Mouse (Mus musculus) spleen, postnatal 14 days (tissue): ENCODE measurements at regions not wholly inside any gene's neighbourhood (a gene's known extent, or its start where the extent isn't known, plus 50 kb on each side); places are given as distances from the start of the nearest gene placed in this dataset.
A peak's percentile ranks its signal among the peaks of the same experiment; 100 is the strongest.
"Not testable (repeated sequence)": the region's sequence is repeated elsewhere in the genome, so short reads cannot be mapped to it uniquely, and the experiment has no call there.

Experiments
- DNase-seq, 2 experiments: peaks; one replicate each; pipeline ENCODE4 v3.0.0; 2021 to 2022; ENCODE audit warnings: low spot score in 2 of 2

DNA sequence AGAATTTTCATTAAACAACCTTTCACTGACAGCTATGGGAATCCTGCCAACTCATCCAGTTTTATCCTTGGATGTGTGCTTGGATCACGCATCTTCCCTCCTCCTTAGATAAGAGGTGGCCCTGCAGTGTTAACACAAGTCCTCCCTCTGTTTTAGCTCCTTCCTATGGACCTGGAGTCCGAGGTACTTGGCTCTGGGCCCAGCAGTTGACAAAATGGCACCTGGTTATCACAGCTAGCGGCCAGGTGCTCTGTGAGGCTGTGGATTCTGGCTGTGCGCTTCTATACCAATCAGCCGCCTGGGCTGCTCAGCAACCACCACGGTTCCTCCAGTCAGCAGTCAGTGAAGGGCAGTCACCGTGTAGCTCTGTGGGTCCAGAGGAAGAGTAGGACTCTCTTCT is 157.4 kb downstream of the Prdm2 start:
- no peak for DNase-seq

DNA sequence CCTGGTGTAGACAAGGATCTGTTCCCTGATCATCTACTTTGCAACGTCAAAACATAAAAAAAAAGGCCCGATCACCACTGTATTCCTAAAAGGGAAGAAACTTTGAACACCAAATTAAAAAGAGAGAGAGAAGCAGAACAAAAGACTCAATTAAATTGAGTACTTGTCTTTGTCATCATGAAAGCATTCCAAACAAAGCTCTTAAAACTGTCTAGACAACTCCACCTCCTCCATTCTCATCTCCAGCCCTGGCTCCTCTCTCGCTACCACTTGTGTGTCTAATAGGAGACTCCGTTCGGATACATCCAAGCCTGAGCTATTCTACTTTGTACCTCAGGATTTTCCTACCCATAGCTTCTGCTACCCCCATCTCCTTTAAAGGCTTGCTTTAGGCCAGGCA is 159.8 kb downstream of the Prdm2 start:
- DNase-seq, result no peak

DNA sequence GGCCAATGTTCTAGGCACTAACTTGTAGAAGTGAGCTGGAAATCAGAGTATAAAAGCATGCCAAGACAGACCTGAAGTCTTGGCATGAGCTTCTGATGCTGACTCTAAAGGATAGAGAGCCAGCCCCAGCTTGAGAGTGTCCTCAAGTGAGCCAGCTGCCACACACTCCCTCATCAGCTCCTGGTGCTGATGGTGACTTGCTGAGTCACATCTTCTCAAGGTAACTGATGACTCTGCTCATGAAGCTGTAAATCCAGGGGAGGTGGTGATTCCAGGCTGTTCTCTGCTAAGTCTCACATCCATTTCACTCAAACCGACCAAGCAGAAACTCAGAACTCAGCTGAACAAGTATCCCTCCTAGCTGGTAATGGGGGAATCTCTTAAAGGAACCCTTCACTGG is 161.6 kb downstream of the Prdm2 start:
- no peak for DNase-seq

DNA sequence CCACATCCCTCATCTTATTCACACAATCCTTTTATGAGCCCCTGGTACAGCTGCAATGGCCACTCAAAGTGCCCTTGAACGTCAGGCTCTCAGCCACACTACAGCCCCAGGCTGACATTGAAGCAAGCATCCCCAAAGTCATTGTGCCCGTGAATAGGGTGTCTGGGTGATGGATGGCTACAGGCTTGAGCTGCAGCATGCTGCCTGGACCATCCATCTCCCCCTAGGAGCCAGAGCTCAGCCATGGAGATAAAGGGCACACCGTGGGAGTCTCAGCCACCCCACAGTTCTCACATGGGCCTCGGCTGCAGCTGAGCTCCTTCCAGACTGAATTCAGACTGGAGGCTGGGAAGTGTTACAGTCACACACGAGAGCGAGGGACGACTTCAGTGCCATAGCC is 167.6 kb downstream of the Prdm2 start:
- no peak for DNase-seq

DNA sequence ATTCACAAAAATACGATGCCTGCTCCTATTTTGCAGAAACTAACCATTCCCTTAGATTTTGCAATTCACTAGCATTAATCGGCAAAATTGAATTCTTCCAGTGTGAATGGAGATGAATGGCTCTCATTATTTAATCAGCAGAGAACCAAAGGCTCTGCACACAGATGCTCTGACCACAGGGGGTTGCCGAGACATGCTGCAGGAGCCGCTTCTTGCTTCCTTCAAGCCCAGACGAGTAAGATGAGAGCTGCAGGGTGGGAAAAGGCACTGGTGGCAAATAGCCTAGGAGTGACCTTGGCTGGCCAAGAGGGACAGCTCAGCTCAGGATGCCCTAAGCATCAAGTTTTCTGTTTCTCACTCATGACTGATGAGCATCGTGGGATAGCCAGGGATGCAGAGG is 170.0 kb downstream of the Prdm2 start:
- DNase-seq, result no peak

DNA sequence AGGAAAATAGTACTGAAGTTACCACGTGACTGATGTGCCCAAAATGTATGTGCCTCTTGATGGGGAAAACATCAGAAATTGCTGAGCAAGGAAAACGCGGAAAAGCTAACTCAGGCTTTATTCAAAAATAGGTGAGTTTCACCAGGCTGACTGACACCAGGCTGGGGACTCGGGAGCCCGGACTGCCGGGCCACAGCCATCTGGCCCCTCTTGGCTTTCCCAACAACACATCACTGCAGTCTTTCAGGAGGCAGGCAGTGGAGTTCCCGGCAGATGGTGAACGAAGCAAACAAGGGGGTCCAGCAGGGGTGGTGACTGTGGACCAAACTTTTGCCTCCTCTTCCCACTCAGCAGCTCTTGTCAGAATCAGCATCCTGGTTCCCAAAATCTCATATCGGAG is 174.2 kb downstream of the Prdm2 start:
- no peak for DNase-seq

DNA sequence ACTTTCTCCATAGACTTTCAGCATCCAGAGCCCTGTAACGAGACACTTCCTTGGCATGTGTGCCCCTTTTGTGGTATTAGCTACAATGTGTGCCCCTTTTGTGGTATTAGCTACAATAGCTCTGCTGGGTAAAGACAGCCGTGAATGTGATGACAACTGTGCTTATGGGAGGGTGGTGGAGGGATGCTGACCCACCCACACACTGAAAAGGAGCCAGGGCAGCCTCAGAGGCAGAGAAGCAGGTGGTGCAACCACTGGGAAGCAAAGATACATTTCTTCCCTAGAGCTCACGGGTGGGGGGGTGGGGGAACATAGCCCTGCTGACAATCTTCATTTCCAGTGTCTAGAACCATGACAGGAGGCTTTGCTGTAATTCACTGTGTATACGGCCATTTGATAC is 176.1 kb downstream of the Prdm2 start:
- no peak for DNase-seq

DNA sequence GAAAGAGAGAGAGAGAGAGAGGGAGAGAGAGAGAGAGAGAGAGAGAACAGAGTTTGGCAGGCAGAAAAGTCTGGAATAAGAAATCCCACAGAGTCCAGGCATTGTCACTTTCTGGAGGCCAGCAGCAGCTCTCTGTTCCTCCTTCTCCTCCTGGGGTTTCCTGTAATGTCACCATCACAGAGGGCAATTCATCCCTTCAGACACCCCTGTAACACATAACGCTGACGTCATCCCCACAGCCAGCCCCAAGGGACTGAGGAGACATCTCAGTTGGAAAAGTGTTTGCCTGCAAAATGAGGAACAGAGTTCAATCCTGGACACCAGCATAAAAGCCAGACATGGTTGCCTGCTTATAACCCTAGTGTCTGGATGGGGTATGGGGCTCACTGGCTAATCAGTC is 177.7 kb downstream of the Prdm2 start:
- not testable (repeated sequence) for DNase-seq

DNA sequence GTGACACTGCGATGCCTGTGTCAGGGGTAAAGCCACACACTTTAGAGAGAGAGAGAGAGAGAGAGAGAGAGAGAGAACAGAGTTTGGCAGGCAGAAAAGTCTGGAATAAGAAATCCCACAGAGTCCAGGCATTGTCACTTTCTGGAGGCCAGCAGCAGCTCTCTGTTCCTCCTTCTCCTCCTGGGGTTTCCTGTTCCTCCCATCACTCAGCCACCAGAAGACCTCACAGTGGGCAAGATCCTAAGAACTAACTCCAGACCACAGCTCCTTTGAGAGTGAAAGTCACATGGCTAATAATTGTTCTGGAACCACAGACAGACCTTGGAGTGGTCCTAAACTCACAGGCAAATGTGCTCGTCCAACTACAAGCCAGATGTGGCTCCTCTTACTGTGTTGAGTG is 178.5 kb downstream of the Prdm2 start:
- DNase-seq, result not testable (repeated sequence)

DNA sequence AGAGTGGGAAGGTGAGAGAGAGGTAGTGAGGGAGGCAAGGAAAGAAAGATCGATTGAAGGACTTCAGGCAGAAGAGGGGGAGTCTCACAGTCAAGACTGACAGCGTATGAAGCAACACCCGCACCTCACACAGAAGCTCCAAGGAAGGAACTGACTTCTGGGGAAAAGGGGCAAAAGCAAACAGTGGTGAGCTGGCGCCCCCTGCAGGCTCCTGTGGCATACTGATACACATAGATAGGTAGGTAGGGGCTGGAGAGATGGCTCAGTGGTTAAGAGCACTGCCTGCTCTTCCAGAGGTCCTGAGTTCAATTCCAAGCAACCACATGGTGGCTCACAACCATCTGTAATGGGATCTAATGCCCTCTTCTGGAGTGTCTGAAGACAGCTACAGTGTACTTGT is 183.0 kb downstream of the Prdm2 start:
- not testable (repeated sequence) for DNase-seq

DNA sequence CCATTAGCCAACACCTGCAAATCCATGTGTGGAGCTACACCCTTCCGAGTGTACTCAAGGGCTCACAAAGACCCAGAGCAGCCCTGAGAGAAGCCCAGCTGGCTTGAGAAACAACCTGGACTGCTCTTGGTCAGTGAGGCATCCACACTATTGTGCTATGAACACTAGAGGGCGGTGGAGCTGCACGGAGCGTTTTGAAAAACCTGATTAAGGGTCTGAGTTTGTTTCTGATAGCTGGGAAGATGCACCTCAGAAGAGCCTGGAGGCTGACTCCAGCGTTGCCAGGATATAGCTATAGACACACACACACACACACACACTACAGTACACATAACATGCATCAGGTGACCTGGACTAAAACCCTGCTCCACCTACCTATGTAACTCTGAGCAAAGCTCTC is 185.5 kb downstream of the Prdm2 start:
- peak in 1 of 2 experiments; percentile 14 for DNase-seq

DNA sequence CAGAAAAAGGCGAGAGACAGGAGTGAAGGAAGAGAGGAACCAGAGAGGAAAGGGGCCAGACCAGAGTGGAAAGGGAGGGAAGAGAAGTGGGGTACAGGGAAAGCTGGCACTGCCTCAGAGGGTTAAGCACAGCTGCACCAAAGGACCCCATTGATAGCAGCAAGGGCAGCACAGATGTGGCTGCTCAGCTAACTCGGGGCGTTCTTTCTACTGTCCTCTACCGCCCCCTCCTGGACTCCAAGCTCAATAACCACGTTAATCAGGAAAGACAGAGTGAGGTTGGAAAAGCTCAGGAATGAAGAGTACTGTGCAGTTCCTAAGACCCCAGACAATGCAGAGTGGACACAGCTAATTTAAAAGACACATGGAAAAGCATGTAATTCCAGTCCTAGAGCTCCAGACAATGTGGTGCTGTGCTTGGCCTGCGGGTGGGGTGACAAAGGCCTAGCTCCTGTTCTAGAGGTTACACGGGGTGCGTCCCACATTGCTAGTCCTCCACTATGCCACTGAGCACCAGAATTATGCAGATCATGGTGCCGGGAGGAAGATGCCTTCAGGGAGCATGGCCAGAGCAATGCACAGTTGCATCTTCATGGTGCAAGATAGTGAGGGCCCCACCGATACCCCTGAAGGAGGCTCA is 191.4 kb downstream of the Prdm2 start:
- DNase-seq, result peak in 1 of 2 experiments; percentile 3

DNA sequence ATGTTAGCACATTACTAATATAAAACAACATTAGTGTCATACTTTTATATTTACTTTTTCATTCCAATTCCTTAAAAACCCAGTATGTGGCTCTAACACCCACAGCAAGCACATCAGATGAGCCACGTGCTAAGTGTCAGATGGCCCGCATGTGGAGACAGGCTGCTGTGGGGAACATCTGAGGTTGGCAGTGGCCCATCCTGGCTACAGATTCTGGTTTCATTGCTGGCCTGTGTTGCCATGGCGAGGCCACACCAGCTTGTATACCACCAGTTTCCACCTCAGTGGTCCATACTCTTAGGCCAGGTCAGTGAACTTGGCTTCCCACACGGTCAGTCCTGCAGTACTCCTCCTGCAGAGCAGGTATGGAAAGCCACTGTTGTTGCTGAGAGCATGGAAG is 192.1 kb downstream of the Prdm2 start:
- no peak for DNase-seq

DNA sequence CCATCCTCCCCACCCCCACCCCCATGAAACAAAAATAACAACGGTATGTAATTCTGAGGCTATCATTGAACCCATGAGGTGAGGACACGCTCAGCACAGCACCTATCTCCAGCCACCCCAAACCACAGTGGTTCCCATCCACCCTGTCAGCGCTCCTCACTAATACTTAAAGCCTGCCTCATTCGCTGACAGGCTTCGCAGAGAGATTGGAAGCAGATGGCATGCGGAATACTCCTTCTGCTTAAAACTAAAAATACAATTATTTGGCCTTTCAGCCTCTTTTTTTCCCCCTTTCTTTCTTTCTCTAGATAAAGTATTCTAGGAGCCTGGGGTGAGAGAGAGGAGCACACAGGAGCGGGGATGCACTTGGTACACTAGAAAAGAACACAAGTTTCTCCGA is 199.9 kb downstream of the Prdm2 start:
- no peak for DNase-seq

DNA sequence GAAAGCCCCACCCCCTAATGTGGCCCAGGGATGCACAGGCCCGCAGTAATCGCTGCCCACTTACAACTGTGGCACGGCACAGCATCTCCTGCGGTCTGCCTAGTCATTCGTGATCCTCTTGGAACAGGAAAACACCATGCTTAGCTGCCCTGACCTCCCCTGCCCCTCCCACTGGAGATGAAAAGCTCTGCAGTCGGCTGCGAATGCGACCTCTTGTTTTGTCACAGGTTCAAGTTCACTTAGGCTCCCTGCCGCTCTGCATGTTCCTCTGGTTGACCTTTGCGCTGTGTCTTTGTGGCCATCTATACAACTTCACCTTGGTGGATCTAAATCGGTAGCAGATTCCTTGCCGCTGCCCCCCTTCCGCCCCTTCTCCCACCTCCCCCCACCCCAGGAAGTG is 210.8 kb downstream of the Prdm2 start:
- DNase-seq, result no peak

DNA sequence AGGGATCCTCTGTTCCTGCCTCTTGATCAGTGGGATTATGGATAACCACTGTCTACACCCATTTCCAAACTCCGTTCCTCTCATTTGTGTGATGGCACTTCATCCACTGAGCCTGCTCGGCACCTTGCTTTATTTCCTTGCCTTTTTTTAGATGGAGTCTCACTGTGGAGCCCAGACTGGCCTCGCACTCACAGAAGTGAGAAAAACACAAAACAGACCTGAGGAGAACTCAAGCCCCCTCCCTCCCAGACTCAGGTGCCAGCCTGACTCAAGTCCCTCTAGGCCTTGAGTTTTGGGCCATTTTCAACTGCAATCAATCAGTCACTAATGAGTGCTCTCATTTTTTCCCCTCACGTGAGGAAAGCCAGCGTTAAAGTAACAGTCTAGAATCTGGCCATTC is 211.3 kb downstream of the Prdm2 start:
- DNase-seq, result no peak

DNA sequence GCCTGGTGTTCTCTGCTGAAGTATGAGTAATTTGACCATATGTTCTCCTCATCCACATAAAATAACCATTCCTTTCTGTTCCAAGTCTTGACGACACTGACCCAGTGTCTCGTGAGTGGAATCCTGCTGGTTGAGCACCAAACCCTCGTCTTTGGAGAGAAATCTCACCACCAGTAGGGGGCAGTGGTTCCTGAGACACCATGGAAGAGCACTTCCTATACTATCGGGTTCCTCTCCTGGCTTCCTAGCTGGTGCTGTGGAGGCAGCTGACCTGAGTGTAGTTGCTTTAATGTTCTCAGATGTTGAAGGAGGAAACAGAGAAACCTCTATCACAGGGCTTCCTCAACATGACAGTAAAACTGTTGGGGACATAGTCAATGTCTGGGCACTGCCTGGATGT is 216.4 kb downstream of the Prdm2 start:
- no peak for DNase-seq

DNA sequence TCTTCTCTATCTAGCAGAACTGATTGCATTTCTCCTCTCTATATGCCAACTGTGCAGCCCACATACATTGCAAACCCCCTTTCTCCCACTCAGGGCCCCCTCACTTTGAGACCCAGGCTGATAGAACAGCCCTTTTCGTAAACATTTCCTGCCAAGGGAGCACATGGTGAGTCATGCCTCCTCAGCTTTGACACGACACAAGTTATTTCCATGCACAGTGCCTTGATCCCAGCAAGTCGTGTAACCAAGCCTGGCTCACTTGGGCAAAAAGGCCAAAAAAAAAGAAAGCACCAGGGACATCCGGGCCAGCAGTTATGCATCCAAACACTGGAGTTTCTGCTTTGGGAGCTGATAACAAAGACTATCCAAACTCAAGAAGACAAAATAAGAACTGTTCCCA is 221.4 kb downstream of the Prdm2 start:
- no peak for DNase-seq

DNA sequence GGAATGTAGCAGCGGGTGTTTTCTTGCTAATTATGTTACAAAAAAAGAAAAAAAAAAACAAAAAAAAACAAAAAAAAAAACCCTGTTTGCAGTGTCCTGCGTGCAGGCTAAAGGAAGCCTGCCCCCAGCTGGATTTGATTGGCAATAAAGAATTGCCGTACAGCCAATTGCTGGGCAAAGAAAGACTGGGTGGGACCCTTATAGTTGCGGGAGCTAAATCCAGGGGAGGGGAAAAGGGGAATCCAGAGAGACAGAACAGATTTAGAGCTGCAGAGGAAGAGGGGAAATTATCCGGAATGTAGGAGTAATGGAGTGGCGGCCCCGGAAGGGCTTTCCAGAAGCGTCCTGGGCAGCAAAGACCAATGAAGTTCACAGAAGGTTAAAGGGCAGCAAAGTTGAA is 223.6 kb downstream of the Prdm2 start:
- DNase-seq, result no peak

DNA sequence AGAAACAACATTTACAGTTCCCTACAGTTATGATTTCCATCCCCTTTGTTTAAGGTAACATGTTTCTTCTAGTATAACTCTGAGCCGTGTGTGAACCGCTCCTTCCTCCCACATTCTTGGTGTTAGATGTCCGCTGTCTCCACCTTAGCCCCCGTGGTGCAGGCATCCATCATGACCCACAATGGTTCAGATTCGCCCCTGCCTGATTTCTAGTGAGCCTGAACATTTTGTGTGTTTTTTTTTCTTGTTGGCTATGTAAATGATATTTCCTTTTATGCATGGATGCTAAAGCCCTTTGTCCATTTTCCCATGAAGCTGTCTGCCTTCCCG is 229.5 kb downstream of the Prdm2 start:
- DNase-seq, result no peak

DNA sequence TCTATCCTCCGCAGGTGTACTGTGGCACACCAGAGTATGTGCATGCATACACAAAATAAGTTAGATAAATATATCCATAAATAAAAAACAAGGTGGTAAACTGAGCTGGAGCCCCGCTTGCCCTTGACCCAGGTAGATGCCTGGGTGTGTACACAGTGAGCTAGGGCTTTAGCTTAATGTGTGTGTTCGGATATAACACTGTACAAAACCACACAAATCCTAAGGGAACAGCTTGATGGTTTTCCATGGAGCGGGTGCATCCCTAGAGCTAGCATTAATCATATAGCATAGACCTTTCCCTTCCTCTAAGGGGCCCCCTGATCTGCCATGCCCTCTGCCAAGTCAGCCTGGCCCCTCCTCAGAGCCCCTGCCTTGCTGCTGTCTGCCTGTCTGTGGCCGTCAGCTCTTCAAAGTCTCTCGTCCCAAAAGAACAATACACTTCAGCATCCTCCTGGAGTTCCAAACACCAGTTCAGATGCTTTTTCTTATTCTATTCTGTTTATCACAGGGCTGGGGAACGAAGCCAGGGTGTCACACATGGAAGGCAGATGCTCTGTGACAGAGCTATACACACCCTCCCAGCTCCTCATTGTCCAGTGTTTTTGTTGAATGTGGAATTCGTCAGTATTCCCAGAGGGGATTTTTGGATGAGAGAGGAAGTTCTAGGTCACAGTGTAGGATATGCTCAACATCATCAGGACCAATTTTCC is 230.1 kb downstream of the Prdm2 start:
- no peak for DNase-seq

DNA sequence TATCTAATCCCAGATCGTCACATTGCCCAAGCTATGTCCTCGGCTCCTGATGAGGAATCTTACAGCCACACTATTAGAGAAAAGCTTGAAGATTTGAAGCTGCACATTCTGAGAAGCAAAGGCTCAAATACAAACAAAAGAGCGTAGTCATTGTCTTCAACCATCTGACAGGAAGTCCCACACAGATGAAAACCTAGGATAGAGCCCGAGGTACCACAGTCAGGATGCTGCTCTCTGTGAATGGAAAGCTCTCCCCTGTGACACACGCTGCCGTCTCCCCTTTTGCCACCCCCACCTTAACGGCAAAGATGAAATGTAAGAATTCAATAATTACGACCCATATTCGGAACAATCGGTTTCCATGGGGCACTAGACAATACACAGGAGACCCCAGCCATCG is 237.2 kb downstream of the Prdm2 start:
- DNase-seq, result no peak

DNA sequence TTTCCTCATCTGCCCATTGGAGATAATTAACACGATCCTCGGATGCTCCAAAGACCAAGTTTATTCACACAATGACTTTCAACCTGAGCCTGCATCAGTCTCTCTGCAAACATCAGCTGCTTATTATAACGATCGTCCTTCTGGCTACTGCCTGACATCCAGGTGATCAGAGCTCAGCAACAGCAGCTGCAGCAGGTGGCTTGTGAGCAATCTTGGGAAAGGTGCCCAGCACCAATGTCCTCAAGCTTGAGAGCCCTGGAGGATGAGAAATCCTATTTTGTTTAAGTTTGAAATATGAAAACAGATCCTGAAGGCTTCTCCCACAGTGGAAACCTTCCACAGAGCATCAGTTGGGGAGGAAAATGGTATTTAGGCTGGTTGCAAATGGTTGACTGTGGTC is 242.8 kb downstream of the Prdm2 start:
- no peak for DNase-seq

DNA sequence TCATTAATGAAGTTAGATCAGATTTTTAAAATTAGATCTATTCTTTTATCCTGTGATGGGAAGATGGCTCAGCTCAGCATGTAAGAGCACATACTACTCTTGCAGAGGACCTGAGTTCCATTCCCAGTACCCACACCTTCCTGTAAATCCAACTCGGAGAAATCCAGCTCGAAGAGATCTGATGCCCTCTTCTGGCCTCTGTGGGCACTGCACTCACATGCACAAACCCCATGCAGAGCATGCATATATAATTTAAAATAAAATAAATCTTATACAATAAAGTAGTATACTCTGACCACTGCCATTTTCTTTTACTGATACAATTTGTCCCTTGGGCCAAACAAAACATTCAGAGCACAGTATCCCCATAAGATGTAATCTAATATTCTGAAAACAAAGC is 245.2 kb downstream of the Prdm2 start:
- no peak for DNase-seq
